Mouse (Mus musculus): ENCODE measurements around the gene Rbm47.

The Rbm47 gene

DNA sequence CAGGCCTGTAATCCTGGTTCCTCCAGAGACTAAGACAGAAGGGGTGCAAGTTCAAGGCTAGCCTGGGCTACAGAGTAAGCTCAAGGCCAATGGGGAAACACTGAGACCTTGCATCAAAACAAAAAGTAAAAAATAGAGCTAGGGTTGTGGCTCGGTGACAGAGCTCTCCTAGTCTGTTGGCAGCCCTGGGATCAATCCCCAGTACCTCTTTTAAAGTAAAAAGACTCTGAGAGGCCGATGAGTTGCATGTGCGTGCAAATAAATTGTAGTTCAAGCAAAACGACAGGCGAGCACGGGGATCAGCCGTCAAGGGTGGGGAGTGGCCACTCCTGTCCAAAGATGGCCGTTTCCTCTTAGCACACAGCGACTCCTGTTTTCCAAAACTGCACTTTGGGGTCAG, 48.0 kb downstream of the Rbm47 start:
- no peak for DNase-seq

DNA sequence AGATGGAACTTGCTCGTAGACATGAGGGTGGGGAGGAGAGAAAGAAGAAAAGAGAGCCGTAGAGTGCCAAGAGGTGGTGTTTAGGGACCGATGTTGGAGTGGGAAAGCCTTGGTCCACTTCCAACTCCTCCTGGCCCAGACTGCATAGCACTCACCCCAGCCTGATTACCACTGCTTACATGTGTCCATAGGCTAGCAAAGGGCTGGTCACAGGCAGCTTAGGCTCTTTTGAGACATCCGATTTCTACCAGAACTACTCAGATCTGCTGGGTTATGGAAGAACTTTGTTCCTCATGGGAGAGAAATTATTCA, 48.9 kb downstream of the Rbm47 start:
- no peak for DNase-seq

DNA sequence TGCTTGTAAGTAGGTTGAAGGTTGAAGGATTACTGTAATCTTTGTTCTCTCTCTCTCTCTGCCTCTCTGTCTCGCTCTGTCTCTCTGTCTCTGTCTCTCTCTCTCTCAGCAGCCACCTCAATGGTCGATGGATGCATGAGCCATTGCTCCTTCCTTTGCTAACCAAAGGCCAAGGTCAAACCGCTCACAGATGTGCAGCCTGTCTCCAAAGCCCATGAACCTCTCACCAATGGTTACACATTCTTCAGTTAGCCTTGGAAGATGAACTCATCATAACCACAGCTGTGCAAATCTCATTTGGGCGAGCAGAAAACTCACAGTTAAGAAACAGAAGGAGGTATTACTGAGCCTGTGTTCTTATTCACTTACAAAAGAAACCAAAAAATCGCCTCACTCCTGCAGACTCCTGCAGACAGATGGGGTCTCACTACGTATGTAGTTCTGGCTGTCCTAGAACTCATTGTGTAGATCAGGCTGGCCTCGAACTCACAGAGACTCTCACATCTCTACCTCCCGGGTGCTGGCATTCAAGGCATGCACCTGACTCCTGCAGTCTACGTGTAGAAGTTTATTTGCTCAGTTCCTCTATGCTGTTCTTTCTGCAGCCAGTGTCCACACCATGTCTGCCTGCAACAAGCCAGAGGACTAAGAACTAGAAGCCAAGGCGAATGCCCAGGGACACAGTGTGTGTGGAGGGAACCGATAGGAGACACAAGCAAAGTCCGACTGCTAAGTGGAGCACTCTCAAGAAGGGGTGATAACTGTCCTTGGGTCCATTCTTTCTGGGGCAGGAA, 49.4 kb downstream of the Rbm47 start:
- DNase-seq = no peak

DNA sequence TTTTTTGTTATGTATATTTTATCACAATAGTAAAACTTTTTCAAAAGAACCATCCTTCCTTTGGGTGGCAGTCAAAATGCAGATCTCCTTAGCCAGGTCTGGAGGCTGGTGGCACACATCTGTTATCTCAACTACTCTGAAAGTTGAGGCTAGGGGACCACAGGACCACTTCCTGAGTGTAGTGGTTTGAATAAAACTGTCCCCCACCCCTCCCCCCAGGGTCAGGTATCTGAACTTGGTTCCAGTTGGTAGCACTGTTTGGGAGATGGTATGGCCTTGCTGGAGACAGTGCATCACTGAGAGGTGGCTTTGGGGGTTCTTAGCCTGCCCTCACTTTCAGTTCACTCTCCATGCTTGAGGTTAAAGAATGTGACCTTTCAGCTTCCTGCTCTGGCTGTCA, 51.7 kb downstream of the Rbm47 start:
- no peak for DNase-seq

DNA sequence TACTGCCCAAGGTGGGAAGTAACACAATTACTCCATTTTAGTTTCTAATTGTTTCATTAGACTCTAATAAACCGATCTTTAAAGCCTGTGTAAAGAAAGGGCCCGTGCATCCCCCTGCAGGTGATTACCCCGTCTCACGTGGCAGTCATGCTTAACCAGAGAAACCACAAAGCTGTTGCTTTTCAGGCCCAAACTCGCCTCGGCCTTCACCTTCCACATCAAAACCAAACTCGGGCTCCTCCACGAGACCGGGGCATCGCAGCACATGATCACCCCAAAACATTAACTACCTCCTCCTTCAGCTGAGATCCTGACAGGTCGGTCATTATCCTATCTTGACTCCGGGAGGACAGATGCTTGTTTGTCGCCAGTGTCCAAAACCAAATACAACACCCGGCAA, 58.2 kb downstream of the Rbm47 start:
- no peak for DNase-seq

DNA sequence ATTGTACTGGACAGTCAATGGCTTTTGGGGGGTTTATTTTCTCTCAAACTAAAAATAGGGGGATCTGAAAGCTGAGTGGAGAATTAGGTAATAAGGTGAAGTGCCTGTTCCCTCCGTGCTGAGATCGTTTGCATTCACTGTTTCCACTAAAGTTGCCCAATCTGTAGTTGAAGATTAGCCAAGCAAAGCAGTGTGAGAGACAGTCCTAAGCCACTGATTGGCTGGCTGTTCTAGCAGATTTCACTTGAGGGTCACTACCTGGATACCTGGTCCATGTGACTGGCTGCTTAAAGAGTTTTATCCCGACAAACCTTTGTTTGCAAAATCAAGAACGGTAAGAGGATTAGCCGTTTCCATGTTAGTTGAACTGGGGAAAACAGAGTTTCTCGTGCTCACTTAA, 58.7 kb downstream of the Rbm47 start:
- no peak for DNase-seq

DNA sequence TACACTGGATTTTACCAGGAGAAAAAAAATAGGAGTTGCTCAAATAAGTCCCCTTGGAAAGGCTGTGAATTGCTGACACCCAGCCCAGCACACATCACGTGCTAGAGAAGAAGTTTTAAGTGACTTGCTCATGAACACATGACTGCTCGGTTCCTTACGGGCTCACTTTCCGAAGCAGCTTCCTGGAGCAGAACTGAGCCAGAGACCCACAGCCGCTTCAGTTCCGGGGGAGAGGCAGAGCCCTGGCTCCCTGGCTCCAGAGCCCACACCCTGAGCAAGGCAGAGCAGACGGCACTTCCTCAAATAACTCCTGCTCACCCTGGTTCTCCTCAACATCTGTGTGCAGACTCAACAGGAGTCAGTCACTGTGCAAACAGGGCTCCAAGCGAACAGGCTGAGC, 60.9 kb downstream of the Rbm47 start:
- DNase-seq = peak; percentile 8

DNA sequence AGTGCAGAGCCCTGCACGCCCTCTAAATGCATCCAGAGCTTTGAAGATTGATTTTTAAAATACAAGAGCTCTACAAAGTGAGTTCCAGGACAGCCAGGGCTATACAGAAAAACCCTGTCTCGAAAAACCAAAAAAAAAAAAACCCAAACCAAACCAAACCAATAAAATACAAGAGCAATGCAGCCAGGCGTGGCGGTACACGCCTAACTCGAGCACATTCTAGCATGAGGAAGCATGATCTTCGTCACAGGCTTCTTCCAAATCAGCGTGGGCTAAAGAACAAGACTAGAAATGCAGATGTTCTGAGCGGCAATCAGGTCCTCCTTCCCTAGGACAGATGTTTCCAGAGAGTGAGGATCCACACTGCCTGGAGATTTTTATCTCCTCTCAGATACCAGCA, 66.5 kb downstream of the Rbm47 start:
- DNase-seq = no peak

DNA sequence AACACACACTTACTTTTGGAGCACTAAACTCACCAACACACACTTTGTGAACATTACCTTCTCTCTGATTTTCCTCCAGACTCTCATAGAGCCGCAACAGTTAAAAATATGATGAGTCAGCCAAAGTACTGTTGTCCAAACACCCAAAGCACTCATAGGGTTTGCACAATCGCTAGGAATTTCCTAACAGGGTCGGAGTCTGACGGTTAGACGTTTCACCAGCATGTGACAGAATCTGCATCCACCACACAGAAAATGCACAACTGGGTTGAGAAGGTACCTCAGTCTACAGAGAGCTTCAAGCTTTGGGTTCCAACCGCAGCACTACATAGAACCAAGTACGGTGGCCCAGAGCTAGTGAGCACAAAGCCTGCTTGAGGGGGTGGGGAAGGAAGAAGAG, 67.0 kb downstream of the Rbm47 start:
- DNase-seq = no peak

DNA sequence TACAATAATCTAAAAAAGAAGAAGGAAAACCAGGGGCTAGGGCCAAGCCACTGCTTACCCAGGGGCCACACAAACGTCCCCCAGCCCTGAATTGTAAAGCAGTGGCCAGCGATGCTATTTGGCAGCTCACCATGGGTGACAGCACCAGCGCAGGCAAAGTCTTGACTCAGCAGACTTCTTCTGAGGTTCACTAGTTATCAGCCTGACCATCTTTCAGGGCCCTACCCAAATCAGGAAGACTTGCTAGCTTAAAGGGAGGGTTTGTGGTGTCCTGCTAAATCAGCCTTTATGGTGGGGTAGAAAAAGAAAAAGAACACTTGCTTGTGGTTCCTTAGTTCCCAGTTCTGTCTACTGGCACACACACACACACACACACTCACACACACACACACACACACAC, 67.6 kb downstream of the Rbm47 start:
- DNase-seq = no peak

DNA sequence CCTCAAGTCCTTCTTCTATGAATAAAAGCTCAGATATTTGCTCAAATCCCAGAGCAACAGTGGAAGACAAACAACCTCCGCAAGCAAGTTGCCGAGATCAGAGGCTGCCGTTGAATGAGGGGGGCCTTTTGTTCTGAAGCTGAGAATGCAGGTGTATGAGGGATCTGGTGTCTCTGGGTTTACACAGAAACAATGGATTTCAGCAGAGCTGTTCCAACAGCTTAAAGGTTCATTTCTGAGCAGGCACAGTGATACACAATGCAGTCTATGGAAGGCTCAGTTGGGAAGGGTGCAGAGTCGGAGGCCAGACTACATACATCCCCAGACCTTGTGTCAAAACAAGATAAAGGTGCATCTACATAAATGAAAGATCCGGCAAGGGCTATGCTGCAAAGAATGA, 69.5 kb downstream of the Rbm47 start:
- no peak for DNase-seq

DNA sequence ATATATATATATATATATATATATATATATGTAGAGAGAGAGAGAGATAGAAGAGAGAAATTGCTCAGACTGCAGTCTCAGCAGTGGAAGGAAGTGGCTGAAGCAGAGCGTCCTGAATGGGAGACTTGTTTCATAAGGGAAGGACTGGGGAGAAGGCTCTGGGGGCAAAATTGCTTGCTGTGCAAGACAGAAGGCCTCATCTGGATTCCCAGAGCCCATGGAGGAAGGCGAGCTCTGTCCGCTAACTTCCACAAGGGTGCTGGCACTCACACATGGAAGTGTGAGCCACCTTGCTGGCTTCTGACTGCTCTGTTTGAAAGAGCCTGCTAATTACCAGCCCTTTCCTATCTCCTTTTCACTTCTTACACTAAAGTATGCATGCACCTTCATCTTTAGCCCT, 70.1 kb downstream of the Rbm47 start:
- no peak for DNase-seq

DNA sequence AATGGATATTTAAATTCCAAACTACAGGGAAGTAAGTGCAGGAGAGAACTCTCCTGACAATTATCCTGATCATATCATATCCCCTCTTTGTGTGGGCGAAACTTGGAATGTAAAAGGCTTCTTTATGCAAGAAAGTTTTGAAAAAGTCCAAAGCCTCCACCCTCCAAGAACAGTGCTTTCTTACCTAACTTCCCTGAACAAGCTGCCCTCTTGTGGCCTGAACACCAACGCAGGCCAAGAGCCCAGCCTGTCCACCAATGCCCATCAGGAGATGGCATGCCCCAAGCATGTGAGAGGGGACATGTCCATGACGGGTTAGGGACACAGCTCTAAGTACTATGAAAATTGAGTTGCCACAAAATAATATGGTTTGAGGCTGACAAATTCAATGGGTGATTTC, 71.3 kb downstream of the Rbm47 start:
- peak; percentile 16 for DNase-seq

DNA sequence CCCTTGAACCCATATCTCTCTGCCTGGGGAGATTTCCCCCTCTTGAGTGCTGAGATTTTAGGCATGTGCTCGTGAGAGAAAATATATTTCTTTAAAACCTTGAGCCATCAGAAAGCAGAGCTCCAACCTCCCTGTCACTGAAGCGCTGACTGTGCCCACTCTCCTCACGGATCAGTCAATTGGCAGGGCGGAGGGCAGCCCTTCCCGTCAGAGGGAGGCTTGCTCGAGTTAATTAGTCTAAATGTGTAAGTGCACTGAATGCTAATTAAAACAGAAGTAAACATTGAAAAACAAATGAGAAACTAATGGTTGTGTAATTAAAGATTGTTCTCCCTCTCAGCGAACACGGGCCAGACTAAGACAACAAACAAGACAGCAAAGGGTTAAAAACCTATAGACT, 72.6 kb downstream of the Rbm47 start:
- no peak for DNase-seq

DNA sequence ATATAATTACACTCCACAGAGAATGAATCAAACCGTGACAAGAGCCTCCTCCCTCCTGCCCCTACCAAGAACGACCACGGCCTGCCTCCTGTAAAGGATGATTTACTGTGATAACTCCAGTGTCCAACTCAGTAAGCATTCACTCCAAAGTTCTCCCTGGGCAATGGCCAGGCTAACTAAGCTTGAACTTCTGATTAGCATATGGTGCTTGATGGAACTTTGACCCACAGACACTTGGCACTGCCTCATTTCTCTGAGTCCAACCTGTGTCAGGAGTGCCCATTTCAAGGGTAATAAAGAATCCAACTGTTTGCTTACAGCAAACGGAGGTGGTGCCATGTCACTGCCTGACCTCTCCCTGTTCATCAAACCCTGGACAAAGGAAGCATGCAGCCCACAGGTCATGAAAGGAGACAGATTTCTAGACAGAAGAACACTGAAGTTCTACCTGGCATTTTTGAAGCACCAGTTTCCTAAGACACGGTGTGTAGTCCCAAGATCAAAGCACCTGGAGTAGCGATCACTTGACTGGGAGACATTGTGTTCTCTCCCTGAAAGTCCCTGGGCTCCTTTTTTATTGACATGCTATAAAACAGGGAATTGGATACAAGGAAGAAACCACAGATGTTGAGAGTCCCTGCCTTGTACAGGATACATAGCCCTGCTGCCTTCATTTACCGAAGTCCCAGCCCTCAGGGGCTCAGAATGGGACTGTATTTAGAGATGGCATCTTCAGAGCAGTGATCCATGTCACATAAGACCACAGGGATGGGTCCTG, 74.6 kb downstream of the Rbm47 start:
- DNase-seq = no peak

DNA sequence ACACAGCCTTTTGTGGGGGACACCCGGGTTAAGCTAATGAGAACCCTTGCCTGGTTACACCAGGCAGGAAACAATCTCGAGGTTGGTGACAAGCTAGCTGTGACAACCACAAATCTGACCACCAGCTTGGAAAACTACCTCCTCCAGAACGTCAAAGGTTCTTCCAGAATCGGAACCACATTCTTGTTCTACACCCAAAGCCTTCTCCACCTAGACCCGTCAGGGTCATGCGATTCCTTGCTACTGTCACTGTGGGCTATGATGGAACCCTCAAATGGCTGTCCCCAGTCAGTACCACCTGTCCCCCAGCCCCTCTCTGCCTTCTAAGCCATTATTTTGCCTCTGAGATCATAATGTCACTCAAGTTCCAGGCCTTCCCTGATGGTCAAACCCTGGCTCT, 76.8 kb downstream of the Rbm47 start:
- DNase-seq = no peak

DNA sequence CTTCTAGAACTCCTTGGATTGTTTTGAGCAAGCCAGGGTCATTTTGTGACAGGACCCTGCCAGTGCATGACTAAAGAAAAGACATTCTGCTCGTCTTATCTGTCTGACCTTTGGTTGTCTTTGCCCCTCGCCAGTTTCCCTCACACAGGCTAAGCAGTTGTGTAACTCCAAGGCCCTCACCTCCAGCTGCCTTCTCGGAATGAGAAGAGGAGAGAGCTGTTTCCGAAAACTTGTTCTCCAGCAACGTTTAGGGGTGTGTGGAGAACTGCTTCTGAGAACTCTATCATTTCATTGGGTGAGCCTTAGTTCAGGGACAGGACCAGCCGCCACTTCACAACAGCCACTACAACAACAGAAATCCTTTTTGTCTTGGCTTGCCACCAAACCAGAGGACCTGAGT, 77.8 kb downstream of the Rbm47 start:
- no peak for DNase-seq

DNA sequence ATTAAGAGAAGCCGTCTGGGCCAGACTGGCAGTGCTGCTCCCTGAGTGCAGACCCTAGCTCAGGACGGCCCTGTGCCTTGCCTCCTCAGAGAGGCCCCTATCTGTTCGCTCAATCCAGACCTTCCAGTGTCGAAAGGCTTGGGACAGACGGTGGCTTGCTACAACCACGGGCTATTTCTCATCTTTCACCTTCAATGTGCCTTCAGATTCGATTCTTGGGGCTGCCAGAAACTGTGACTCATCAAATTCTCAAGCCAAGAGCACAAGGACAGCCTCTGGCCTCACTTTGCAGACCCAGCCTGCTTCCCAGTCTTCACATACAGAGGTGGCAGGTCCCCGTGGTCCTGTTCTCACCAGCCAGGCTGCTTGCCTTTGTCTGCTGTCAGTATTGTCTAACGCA, 82.9 kb downstream of the Rbm47 start:
- no peak for DNase-seq

DNA sequence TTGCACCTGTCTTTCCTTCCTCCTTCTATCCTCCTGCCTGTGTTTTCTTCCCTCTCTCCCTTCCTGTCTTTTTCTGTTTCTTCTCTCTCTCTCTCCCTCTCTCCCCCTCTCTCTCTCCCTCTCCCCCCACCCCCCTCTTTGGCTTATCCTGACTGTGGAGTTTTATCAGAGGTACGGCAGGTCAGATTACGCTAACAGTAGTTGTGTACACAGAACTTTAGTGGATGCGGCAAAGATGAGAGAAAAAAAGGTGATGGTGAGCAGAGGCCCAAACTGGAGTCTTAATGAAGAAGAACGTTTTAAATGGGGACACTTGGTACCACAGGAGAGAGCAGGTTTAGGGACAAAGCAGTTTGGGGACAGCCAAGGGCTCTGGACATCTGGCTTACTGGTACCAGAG, 83.3 kb downstream of the Rbm47 start:
- DNase-seq = no peak

DNA sequence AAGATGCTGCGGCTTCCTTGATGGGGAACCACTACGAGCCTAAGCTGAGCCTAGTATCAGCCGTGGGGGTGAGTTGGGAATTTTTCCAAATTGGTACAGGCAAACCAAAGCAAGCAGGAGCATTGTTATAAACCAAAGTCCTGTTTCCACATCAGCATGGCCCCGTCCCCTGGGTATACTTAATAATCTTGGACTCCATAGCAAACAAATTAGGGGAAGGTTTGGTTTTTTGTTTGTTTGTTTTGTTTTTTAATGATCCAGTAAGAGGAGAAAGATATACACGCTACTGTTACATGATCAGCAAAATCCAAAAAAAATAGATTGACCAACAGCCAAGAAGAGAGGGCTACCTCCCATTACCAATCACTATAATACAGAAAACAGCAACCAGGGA, 84.0 kb downstream of the Rbm47 start:
- no peak for DNase-seq

DNA sequence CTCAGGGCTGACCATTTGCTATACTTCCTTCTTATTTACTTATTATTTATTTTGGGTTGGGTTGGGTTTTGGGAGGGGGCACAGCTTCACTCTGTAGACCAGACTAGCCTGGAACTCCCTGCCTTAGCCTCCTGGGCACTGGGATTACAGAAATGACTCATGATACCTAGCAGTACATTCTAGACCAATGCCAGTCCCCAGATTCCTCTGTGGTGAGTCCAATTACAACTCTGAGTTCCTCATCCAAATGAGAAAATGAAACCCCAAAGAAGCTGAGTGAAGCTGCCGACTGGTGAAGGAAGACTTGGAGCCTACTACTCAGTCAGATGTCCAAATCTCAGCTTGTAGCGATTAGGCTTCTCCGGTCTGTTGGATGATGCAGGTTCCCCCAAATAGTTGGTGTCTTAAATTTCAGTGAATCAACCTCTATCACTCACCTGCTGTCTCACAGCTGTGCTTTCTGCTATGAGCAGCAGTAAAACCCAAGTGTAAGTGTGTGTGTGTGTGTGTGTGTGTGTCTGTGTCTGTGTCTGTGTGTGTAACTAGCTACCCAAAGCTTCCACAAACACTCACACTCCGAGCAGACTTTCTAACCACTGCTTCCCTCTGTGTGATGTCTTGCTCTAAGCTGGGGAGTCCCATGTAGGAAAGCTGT, 84.5 kb downstream of the Rbm47 start:
- no peak for DNase-seq

DNA sequence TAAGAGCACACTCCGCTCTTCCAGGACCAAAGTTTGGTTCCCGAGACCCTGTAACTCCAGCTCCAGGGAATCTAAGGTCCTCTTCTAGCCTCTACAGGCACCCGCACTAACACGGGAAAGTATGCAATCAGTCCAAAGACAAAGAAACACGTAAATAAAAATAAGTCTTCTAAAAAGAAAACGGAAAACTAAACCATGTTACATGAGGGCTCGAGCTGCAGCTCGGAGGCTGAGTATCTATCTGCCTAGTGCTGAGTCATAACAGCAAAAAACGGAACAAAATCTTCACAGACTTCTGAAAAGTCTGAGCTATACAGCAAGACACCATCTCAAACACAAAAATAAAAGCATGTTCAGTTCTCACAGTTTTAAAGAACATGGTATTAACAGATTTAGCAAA, 86.0 kb downstream of the Rbm47 start:
- no peak for DNase-seq

DNA sequence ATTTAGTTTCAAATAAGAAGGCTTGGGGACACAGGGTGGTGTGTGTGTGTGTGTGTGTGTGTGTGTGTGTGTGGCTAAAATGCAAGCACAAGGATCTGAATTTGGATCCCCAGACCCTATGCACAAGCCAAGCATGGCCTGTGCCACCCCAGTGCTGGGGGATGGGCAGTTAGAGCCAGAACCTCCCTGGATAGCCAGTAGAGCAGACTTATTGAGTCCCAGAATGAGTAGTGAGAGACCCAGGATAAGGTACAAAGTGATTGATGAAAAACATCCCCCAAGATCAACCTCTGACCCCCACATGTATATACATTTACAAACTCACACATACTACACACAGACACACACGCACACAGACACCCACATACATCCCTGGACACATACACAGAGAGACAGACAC, 86.6 kb downstream of the Rbm47 start:
- no peak for DNase-seq

DNA sequence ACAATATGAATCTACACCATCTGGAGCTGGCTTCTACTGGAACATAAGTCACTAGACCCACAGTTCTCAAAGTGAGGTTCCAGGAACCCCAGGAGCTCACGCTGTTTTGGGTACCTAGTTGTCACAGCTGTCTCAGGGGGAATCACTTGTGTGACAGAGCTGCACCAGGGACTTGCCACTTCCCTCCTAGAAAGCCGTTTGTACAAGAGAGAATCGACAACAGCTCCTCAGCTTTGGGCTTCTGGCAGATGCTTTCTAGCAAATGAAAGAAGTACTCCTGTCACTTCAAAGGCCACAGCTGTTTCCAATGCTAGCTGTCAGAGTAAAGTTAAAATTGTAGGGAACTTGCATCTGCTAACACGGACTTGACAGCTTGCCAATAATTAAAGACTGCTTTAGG, 87.4 kb downstream of the Rbm47 start:
- no peak for DNase-seq

All from right cerebral cortex, postnatal 14 days (tissue).